Mouse (Mus musculus) left cerebral cortex, adult 9 months (tissue): ENCODE data around the gene Sult3a2.
"Not testable (repeated sequence)": the region's sequence is repeated elsewhere in the genome, so short reads cannot be mapped to it uniquely, and the experiment has no call there.

Source experiments
- DNase-seq, 2 experiments: peaks; one replicate each; pipeline ENCODE4 v3.0.0; 2022; ENCODE audit warnings: low spot score in 2 of 2

The Sult3a2 gene

GRCm38 (mm10) chr10:33786604-33787003, at the start of gene Sult3a2:
Gene Sult3a2 (minus strand): TSS chr10:33786704.
- no peak for DNase-seq

DNA sequence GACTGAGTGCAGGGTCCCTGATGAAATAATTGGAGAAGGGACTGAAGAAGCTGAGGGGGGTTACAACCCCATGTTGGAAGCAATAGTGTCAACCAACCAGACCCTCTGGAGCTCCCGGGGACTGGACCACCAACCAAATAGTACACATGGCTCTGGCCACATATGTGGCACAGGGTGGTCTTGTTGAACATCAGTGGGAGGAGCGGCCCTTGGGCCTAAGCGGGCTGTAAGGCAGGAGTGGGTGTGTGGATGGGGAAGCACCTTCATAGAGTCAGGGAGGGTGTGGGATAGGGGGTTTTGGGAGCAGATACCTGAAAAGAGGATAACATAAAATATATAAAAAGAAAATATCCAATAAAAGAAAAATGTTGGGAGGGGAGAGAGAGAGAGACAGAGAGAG, 34.4 kb upstream of the Sult3a2 start:
- no peak for DNase-seq

DNA sequence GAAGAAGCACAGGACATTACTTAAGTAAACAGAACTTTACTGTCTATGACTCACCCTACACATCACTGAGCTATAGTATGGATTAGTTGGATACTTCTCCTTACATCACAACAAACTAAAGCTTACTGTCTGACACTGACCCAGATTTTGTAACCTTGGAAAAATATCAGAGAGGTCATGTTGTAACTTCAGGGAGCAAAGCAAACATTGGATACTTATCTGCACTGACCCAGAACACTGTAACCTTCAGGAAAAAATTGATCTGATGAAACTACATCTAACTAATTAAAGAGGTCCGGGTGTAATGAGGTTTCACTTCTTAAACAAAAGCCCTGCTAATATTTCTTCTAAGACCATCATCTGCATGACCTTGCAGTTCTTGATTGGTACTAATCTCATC, 30.4 kb upstream of the Sult3a2 start:
- DNase-seq = no peak

DNA sequence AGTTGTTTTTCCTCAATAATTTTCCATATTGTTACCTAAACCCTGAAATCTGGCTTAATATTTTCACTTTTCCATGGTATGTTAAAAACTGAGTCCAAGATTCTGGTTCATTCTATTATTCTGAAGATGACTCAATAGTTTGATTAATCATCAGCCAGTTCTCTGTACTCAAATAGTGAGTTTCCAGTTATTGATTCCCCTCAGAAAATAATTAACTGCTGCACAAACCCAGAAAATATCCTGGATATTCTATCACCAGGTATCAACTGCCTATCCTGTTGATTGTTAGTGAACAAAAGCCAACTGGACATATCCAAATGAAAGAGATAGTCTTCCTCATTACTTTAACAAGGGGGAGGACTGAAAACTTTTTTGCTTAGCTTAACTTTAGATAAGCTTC, 27.8 kb upstream of the Sult3a2 start:
- no peak for DNase-seq

GRCm38 (mm10) chr10:33811807-33812206, 25.3 kb upstream of the Sult3a2 start:
- DNase-seq = no peak

DNA sequence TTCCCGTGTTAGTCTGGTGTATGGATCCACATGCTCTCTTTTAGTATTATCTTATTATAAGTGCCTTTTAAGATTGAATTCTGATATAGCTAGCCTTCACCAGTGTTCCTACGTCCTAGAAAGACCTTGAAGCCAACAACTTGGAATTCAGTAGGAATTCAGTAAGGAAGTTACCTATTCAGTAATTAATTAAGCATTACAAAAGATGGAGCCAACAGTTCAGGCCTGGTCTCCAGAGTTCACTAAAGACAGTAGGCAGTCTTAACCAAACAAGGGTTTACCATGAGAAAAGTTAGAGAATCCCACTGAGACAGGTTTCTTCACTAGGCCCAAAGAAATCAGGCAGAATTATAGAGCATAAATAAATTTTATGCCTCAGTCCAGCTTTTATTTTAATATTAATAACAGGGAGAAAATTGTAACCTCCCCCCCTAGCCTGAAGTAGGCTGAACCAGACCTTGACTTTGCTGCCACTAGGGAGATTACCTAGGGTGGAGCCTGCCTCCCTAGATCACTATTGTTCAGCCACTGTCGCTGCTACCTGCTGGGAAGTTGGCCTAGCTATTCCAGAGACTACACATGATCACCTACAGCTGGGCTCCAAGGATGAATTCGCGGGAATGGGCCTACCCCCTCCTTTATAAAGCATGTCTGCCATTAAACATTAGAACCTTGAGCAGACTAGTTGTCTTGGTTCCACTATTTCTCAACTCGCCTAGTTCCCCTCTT, 10.9 kb upstream of the Sult3a2 start:
- DNase-seq = not testable (repeated sequence)

GRCm38 (mm10) chr10:33796269-33796915, 9.9 kb upstream of the Sult3a2 start:
- DNase-seq = not testable (repeated sequence)

GRCm38 (mm10) chr10:33792166-33792565, 5.7 kb upstream of the Sult3a2 start:
- DNase-seq = not testable (repeated sequence)

DNA sequence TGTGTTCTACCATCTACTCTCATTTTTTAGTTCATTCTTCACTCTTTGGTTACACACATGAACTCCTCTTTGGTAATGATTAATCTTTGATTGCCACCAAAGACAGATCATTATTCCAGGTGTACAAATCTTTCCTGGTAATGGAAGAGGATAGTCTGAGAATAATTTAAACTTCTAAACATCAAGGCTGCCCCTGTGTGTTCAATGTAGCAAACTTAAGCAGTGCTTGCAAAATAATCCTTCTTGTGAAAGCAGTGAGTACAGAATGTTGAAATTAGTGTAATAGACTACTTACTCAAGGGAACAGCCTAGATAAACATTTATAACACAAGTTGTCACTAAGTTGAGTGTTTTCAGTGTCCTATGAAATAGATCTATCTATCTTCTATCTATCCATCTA, 1.0 kb upstream of the Sult3a2 start:
- no peak for DNase-seq

DNA sequence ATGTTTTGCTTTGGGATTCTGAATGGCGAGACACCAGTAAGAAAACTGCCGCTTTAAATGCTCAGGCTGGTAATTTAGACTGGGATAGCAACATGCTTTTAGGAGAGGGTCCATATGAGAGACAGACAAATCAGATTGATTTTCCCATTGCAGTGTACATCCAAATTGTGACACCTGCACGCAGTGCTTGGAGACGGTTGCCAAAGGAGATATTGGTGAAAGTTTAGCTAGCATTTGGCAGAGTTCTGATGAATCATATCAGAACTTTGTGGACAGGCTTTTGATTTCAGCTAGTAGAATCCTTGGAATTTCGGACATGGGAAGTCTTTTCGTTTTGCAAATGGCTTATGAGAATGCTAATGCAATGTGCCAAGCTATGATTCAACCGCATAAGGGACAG, 51.3 kb downstream of the Sult3a2 start:
- DNase-seq = not testable (repeated sequence)

- no peak for DNase-seq
Observed at GRCm38 (mm10) chr10:33733241-33733640, 53.3 kb downstream of the Sult3a2 start.

DNA sequence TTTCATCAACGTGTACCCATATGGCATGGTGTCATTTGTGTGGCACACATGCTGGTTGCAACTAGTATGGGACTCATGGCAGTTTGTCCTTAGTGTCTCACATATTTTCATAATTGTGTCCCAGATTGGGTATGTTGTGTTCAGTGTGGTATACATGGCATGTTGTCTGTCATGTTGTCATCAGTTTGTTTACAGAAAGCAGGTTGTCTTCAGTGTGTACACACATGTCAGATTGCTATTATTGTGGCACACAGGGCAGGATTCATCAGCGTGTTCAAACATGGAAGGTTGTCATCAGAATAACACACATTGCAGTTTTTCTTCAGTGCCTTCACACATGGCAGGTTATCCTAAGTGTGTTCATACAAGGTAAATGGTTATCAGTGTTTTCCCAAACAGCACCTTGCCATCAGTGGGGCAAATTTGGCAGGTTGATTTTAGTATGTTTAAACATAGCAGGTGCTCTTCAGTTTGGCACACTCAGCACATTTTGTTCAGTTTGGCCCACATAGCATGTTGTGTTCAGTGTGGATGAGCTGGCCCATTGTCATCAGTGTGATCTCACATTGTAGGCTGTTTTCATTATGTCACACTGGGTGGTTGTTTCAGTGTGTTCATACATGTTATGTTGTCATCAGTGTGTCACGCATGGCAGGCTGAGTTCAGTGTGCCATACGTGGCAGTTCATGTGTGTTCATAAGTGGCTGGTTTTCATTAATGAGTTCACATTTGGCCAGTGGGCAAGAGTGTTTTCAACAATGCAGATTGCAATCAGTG, 53.9 kb downstream of the Sult3a2 start:
- no peak for DNase-seq

- no peak for DNase-seq
Observed at GRCm38 (mm10) chr10:33723764-33724163, 62.7 kb downstream of the Sult3a2 start.

- DNase-seq = no peak
Observed at GRCm38 (mm10) chr10:33721827-33722438, 64.6 kb downstream of the Sult3a2 start.
